Mouse (Mus musculus) embryo, embryonic 11 days (tissue): Measurements from ENCODE around the gene Gadd45gip1.
A peak's percentile ranks its signal among the peaks of the same experiment; 100 is the strongest.

ENCODE experiments used
- DNase-seq: peaks from one replicate; pipeline ENCODE4 v3.0.0-alpha.2; 2015

The Gadd45gip1 gene

GRCm38 (mm10) chr8:84856864-84857441, 25.6 kb downstream of the Gadd45gip1 start, which contains the start of gene Farsa:
Gene Farsa (plus strand): TSS chr8:84856989.
- peak; percentile 98 for DNase-seq

DNA sequence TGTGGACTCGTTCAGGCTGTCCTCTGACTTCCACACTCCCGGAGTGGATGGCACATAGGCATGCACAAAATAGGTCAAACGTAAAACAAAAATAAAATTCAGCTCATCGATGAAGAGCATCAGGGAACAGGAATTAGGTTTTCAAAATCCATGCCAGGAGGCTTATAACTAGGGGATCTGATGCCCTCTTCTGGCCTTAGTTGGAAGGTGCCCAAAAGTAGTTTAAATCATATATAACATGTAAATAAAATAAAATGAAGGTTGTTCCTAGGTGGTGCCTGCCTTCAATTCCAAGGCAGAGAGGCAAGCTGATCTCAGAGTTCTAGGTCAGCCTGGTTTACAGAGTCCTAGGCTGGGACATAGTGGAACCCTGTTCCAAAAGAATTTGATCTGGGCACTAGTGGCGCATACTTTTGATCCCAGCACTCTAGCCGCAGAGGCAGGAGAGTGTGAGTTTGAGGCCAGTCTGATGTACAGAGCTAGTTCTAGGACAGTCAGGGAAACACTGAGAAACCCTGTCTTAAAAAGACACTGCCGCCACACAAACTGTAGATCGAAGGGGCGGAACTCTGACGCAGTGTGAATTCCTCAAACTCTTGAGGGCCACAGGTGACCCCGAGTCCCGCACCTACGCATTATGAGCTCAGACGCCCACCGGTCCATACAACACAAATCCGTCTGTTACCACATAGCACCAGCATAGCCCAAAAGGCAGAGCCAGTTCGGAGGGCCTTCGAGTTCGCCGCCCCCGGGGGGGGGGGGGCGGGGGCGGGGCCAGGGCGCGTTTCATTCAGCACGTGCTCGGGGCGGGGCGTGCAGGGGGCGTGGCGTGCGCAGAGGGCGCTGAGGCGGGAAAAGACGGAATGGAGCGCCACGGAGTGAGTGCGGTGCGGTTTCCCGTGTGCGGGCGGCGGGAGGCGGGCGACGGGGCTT, 40.3 kb downstream of the Gadd45gip1 start, which contains the start of gene Syce2:
Gene Syce2, plus strand, starts transcription at position 736 of the 933 bp plus-strand sequence.
- DNase-seq, result peak; percentile 81

DNA sequence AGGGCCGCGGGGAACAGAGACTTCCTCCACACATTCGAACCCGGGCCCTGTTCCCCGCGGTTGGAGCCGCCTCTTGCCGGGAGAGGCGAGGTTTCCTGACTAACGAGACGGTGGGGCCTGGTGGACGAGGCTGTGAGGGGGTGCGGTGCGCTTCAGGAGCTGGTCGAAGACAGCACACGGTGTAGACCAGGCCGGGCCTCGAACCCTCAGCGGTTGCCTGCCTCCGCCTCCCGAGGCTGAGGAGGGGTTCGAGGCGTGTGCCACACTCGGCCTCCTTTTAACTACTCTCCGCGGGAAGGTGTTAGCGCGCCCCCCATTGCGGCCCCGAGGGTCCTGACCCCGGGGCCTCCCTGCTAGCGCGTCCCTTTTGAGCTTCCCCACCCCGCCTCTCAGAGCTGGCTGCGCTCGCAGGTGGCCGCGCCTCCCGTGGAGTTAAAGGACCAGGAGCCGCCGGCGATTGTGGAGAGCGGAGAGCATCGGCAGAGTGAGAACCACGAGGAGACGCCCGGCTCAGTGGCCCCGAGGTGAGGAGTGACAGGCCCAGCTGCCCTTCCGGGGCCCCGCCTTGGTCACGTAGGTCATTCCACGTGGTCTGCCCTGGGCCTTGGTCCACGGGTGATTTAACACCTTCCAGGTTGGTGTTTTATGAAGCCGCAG, 41.1 kb downstream of the Gadd45gip1 start:
- DNase-seq, result peak; percentile 59

DNA sequence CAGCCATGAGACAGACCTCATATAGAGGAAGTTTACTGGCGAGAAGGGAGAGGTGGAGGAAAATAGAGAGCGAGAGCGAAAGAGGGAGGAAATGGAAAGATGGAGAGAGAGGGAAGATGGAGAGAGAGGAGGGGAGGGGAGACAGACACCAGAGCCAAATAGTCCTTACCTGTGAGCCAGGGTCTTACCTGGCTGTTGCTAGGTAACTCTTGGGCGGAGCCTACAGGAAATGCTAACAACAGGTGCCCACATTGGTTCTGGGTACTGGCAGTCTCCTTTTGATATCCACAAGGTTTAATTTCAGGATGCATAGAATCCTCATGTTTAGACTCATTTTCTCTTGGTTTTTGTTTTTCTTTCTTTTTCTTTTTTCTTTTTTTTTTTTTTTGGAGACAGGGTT, 41.7 kb downstream of the Gadd45gip1 start:
- no peak for DNase-seq

DNA sequence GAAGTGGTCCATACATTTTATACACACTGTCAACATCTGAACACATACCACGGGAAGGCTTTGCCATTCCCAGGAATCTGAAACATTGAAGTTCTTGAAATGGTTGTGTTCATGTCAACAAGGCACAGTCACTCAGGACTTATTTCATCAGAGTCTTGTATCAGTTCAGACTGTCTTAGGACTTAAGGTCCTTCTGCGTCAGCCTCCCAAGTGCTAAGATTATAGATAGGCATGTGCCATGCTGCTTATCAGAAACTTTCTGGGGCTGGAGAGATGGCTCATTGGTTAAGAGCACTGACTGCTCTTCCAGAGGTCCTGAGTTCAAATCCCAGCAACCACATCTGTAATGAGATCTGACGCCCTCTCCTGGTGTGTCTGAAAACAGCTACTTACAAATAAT, 43.0 kb downstream of the Gadd45gip1 start:
- no peak for DNase-seq

GRCm38 (mm10) chr8:84877297-84878035, 46.1 kb downstream of the Gadd45gip1 start:
- no peak for DNase-seq

GRCm38 (mm10) chr8:84878915-84879314, 47.6 kb downstream of the Gadd45gip1 start:
- DNase-seq, result no peak

GRCm38 (mm10) chr8:84884728-84885127, 53.4 kb downstream of the Gadd45gip1 start:
- no peak for DNase-seq
